Mouse (Mus musculus) gastrocnemius, postnatal 4 days (tissue): ENCODE measurements around the gene Zcchc3. TPM values are rescaled to one million over a fixed set of nuclear protein-coding genes. Genes with fewer than 3 reads are reported as not detected.

Source experiments
- DNase-seq, 2 experiments: peaks; one replicate each; pipeline ENCODE4 v3.0.0; 2021 to 2022; ENCODE audit warnings: low spot score in 2 of 2, mixed read lengths in 2 of 2
- total RNA-seq, 2 experiments: library from RNA; stranded (reverse); gene quantifications; 2 replicates each; pipeline ENCODE4 v1.2.3; 2021

The Zcchc3 gene
- total RNA-seq, 2 experiments from 2014 or later, result 12.3 to 13.6 TPM

DNA sequence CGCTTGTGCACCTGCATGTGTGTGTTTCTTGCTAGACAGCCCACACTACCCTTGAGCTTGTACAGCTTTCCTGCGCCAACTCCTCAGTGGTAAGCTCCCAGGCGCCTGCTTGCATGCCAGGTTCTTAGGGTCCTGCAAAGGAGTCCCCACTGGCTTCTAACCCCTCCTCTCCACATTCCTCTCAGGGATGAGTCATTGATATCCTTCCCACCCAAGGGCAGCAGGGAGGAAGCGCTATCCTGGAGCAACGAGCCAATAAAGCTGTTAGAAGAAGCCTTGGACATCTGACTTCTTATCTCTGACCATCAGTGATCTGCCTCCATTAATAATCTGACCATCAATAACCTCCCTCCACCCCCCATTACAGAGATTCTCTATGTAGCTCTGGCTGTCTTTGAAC, 46.9 kb downstream of the Zcchc3 start:
- DNase-seq, result no peak

DNA sequence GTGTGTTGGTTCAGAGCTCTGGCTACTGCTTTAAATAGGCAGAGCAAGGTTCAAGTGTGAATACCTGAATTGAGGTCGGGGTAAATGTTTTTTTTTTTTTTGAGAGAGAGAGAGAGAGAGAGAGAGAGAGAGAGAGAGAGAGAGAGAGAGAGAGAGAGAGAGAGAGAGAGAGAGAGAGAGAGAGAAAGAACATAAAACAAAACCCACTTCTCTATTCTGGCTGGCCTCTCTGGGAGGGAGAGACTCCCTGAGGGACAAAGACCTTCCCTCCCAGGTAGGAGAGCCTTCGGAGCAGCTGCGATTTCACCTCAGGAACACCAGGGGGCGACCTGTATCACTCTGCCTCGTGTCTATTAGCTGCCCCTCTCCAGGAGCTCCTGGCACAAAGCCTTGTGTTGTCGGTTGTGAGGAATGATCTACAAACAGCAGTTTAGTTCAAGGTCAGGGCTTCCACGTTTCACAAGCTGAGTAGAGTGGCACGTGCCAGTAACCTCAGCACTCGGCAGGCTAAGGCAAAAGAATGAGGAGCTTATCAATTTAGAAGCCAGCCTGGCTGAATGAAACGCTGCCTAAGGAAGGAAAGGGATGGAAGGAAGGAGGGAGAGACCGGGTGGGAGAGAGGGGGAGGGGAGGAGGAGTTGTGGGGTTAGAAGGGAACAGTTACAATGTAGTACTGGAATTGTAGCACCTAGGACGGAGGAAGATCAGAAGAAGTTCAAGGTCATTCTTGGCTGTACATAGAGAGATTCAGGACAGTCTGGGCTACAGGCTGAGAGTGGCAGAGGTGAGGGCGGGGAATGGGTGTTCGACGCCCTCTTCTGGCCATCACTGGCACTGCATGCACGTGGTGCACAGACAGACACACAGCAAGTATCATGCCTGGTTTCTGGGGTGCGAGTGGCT, 51.3 kb downstream of the Zcchc3 start:
- DNase-seq, result peak in 1 of 2 experiments; percentile 65

Other genes starting within 250 kb of the Zcchc3 start
- gene Csnk2a1, start 188.2 kb downstream of the Zcchc3 start, total RNA-seq, result 10 to 100 TPM; 77.4 to 89.6 TPM
- gene Tbc1d20, start 121.2 kb downstream of the Zcchc3 start, total RNA-seq, result 10 to 100 TPM; 50.3 to 50.5 TPM
- 10 to 100 TPM; 60.1 to 67.8 TPM for gene Rbck1, start 82.4 kb downstream of the Zcchc3 start, total RNA-seq
- gene Trib3, start 71.0 kb downstream of the Zcchc3 start, total RNA-seq, result 1 to 10 TPM; 1.4 to 1.7 TPM
- under 1 TPM in 1 of 2 experiments, not detected in 1; 0.23 TPM for gene Nrsn2, start 38.4 kb downstream of the Zcchc3 start, total RNA-seq
- 10 to 100 TPM; 17.6 TPM for gene Sox12, start 17.0 kb downstream of the Zcchc3 start, total RNA-seq
- gene 6820408C15Rik, start 560 bp upstream of the Zcchc3 start, total RNA-seq, result under 1 TPM; 0.15 to 0.18 TPM
- gene Defb23, start 49.6 kb upstream of the Zcchc3 start, total RNA-seq, result not detected
- gene Defb20, start 62.0 kb upstream of the Zcchc3 start, total RNA-seq, result not detected
- gene Defb22, start 75.1 kb upstream of the Zcchc3 start, total RNA-seq, result not detected
- not detected for gene Defb26, start 96.7 kb upstream of the Zcchc3 start, total RNA-seq
- gene Defb28, start 103.2 kb upstream of the Zcchc3 start, total RNA-seq, result not detected
- not detected for gene Defb29, start 125.1 kb upstream of the Zcchc3 start, total RNA-seq
- gene Gm17416, start 154.3 kb upstream of the Zcchc3 start, total RNA-seq, result not detected
- gene Defb21, start 157.7 kb upstream of the Zcchc3 start, total RNA-seq, result not detected
- not detected for gene Defb19, start 165.3 kb upstream of the Zcchc3 start, total RNA-seq
- gene Defb45, start 184.4 kb upstream of the Zcchc3 start, total RNA-seq, result not detected
- not detected for gene Defb36, start 189.3 kb upstream of the Zcchc3 start, total RNA-seq
- 1 to 10 TPM; 2.2 to 5.5 TPM for gene Defb25, start 208.0 kb upstream of the Zcchc3 start, total RNA-seq
- 10 to 100 TPM; 15.1 to 16.2 TPM for gene Rem1, start 211.9 kb upstream of the Zcchc3 start, total RNA-seq